10 mouse cellular contexts compared by ENCODE assay signal in genomic region chr11:86969041-86969821, GRCm38 (mm10). TPM values are rescaled to one million over a fixed set of nuclear protein-coding genes. Genes with fewer than 3 reads are reported as not detected.
A peak's percentile ranks its signal among the peaks of the same experiment; 100 is the strongest.
DNase-seq lines count a peak whose midpoint lies in the region; ATAC-seq and TF ChIP-seq lines count a peak whose summit lies in the region.
"Had no signal": no experiment of that assay in that cellular context is flagged by ENCODE, and none has a peak within 500 bp of the region (broad histone marks: within the 10 kb centered on the region; RNA-seq: fewer than 3 reads in every experiment).

No protein-coding gene starts in this region.

- H3K9ac ChIP-seq in midbrain, embryonic 12.5 days (replicated peaks), result no peak overlapping the region
- no peak overlapping the region for H3K9ac ChIP-seq in midbrain, postnatal 0 days (replicated peaks; ENCODE audit: low read length, poor library complexity, severe bottlenecking)
- no peak overlapping the region for H3K9ac ChIP-seq in intestine, embryonic 15.5 days

- ATAC-seq in midbrain, embryonic 12.5 days (ENCODE audit: low FRiP score, low read depth), result 0 out of 2 replicates have a peak, but pooled peaks have one; percentile 30
- no peak for ATAC-seq in midbrain, postnatal 0 days (ENCODE audit: low FRiP score)
- ATAC-seq in intestine, embryonic 15.5 days, result peak; percentile 21; the same call in 1 of the 2 replicates

- H3K4me3 ChIP-seq in gastrocnemius, adult 2 months, result no peak overlapping the region
- H3K4me3 ChIP-seq in midbrain, embryonic 12.5 days, result no peak overlapping the region
- H3K4me3 ChIP-seq in midbrain, postnatal 0 days (ENCODE audit: low read depth, low read length), result no peak overlapping the region
- no peak overlapping the region for H3K4me3 ChIP-seq in intestine, embryonic 15.5 days (replicated peaks)
- H3K4me3 ChIP-seq in thymus, adult 2 months (ENCODE audit: control insufficient read depth, insufficient read depth, low read length), result no peak overlapping the region

- no peak overlapping the region for H3K4me2 ChIP-seq in midbrain, embryonic 12.5 days (replicated peaks)
- no peak overlapping the region for H3K4me2 ChIP-seq in midbrain, postnatal 0 days (ENCODE audit: low read depth, low read length, poor library complexity, severe bottlenecking)
- H3K4me2 ChIP-seq in intestine, embryonic 15.5 days (replicated peaks), result no peak overlapping the region

- no peak for TF ChIP-seq CTCF in gastrocnemius, adult 2 months (IDR thresholded peaks at IDR 0.05)
- no peak for TF ChIP-seq CTCF in midbrain, postnatal 0 days (IDR thresholded peaks at IDR 0.05)
- no peak for TF ChIP-seq CTCF in thymus, adult 2 months (IDR thresholded peaks at IDR 0.05; ENCODE audit: borderline replicate concordance, control insufficient read depth, extremely low read depth, insufficient read depth, low read length, poor library complexity)

- H3K27me3 ChIP-seq in midbrain, embryonic 12.5 days, result no peaks in the 10 kb centered on the region
- H3K27me3 ChIP-seq in midbrain, postnatal 0 days (ENCODE audit: insufficient read depth, low read length), result no peaks in the 10 kb centered on the region
- H3K27me3 ChIP-seq in intestine, embryonic 15.5 days (replicated peaks), result no peaks in the 10 kb centered on the region
- H3K27me3 ChIP-seq in thymus, adult 2 months (ENCODE audit: control insufficient read depth, insufficient read depth, low read length), result no peaks in the 10 kb centered on the region

- TF ChIP-seq POLR2A in thymus, adult 2 months (IDR thresholded peaks at IDR 0.05; ENCODE audit: control insufficient read depth, extremely low read depth, insufficient read depth, low read length, poor library complexity), result no peak

- 32% methylated on average over 13 of the region's 13 CpGs for WGBS in midbrain, embryonic 12.5 days
- 52% methylated on average over 13 of the region's 13 CpGs for WGBS in midbrain, postnatal 0 days
- WGBS in intestine, embryonic 15.5 days, result 71% methylated on average over 13 of the region's 13 CpGs
- WGBS in thymus, adult 2 months, result 97% methylated on average over 13 of the region's 13 CpGs

- peaks cover 35% of the 10 kb centered on the region for H3K4me1 ChIP-seq in midbrain, embryonic 12.5 days
- peaks cover 5% of the 10 kb centered on the region; the same call in 1 of the 2 replicates for H3K4me1 ChIP-seq in midbrain, postnatal 0 days (ENCODE audit: insufficient read depth, low read length)
- H3K4me1 ChIP-seq in intestine, embryonic 15.5 days (replicated peaks), result peaks cover 25% of the 10 kb centered on the region
- peaks cover 30% of the 10 kb centered on the region for H3K4me1 ChIP-seq in thymus, adult 2 months (replicated peaks; ENCODE audit: control insufficient read depth, insufficient read depth, low read length)

- intact Hi-C loops in gastrocnemius, adult 2 months (cut with DNase I), result no loop called here
- intact Hi-C loops in left cerebral cortex, postnatal 4 days (cut with DNase I), result no loop called here

- H3K36me3 ChIP-seq in midbrain, embryonic 12.5 days, result no peaks in the 10 kb centered on the region
- H3K36me3 ChIP-seq in midbrain, postnatal 0 days (ENCODE audit: insufficient read depth, low read length), result no peaks in the 10 kb centered on the region
- no peaks in the 10 kb centered on the region for H3K36me3 ChIP-seq in intestine, embryonic 15.5 days
- peaks cover 17% of the 10 kb centered on the region for H3K36me3 ChIP-seq in thymus, adult 2 months (ENCODE audit: control insufficient read depth, insufficient read depth, low read length)

- H3K9me3 ChIP-seq in midbrain, embryonic 12.5 days, result no peaks in the 10 kb centered on the region
- H3K9me3 ChIP-seq in midbrain, postnatal 0 days (ENCODE audit: low read length), result no peaks in the 10 kb centered on the region
- no peaks in the 10 kb centered on the region for H3K9me3 ChIP-seq in intestine, embryonic 15.5 days

- peak overlapping the region; percentile 32; the same call in 1 of the 2 replicates for H3K27ac ChIP-seq in gastrocnemius, adult 2 months
- peak overlapping the region; percentile 49 for H3K27ac ChIP-seq in midbrain, embryonic 12.5 days (replicated peaks)
- H3K27ac ChIP-seq in midbrain, postnatal 0 days (ENCODE audit: low read depth, low read length), result no peak overlapping the region
- 0 out of 2 replicates have a peak overlapping the region, but pooled peaks have one; percentile 22 for H3K27ac ChIP-seq in intestine, embryonic 15.5 days
- H3K27ac ChIP-seq in thymus, adult 2 months (ENCODE audit: control insufficient read depth, insufficient read depth, low read length), result no peak overlapping the region

- peak; percentile 6 for DNase-seq in gastrocnemius, adult 2 months
- no peak for DNase-seq in gastrocnemius, adult 8-10 months (ENCODE audit: low spot score in 2 of 2)
- DNase-seq in midbrain, postnatal 0 days (ENCODE audit: low spot score), result no peak
- DNase-seq in left cerebral cortex, postnatal 4 days, result no peak
- no peak for DNase-seq in thymus, adult 2 months
- DNase-seq in heart, adult 9 months (ENCODE audit: low spot score in 2 of 2), result no peak
- DNase-seq: adrenal gland, postnatal 25 days; heart, postnatal 36 days had no signal

RNA-seq across cellular contexts. Expression of gene Ypel2, which starts 24.3 kb away (rescaled TPM):
- total RNA-seq in gastrocnemius, adult 2 months (2021), result 10 to 100 TPM in 1 of 2 experiments, 1 to 10 TPM in 1; 4.5 to 11.6 TPM
- 1 to 10 TPM; 4.5 to 6.8 (median 4.9) TPM for total RNA-seq in gastrocnemius, adult 8-10 months (2022)
- 10.0 and 10.3 TPM in 2 replicates for polyA plus RNA-seq in midbrain, embryonic 12.5 days (2016; fragmentation: Nextera tagmentation; extraction: Ambion mirVana)
- total RNA-seq in midbrain, postnatal 0 days (2014; rRNA removed), result 5.8 and 6.1 TPM in 2 replicates
- polyA plus RNA-seq in midbrain, postnatal 0 days (2015; fragmentation: Nextera tagmentation; extraction: Ambion mirVana), result 4.2 and 4.3 TPM in 2 replicates
- polyA plus RNA-seq in intestine, embryonic 15.5 days (2015; fragmentation: Nextera tagmentation; extraction: Ambion mirVana), result 7.5 TPM in 2 replicates
- total RNA-seq in left cerebral cortex, postnatal 4 days (2021), result 1 to 10 TPM; 6.0 to 6.4 TPM
- 16.0 and 16.2 TPM in 2 replicates for polyA plus RNA-seq in thymus, adult 2 months (2012; rRNA removed)

Comparison
In these comparisons a context has a peak if more than half of its experiments do, and no peak if none do; other contexts are left out.
1. H3K27ac ChIP-seq: peak in gastrocnemius, adult 2 months (single experiment), midbrain, embryonic 12.5 days (single experiment) and intestine, embryonic 15.5 days (single experiment); none in midbrain, postnatal 0 days (single experiment) and thymus, adult 2 months (single experiment).